Mouse (Mus musculus) left cerebral cortex, adult 2 months (tissue): Measurements from ENCODE around the gene Arid1b. TPM values are rescaled to one million over a fixed set of nuclear protein-coding genes. Genes with fewer than 3 reads are reported as not detected.

Experiments
- DNase-seq, 2 experiments: peaks; one replicate each; pipeline ENCODE4 v3.0.0; 2021 to 2022; ENCODE audit warnings: low spot score in 2 of 2, mixed read lengths in 1 of 2; ENCODE audit errors: extremely low spot score in 1 of 2
- H3K27ac ChIP-seq: fragments of 200-600 bp; 2 replicates; pipeline ENCODE4 v1.8.1; 2022
- H3K4me3 ChIP-seq: fragments of 200-600 bp; 2 replicates; pipeline ENCODE4 v1.8.1; 2022
- CTCF ChIP-seq: fragments of 200-600 bp; IDR thresholded peaks from 2 replicates; pipeline ENCODE4 v1.8.1; 2022; ENCODE audit warnings: antibody characterized with exemption, mild to moderate bottlenecking, moderate library complexity
- intact Hi-C: fragments of 180-260 bp; cut with DNase I; formaldehyde crosslinking; loops from one replicate; pipeline ENCODE4 v1.15.1; 2025
- total RNA-seq, 2 experiments: library from RNA; stranded (reverse); gene quantifications; 2 replicates each; pipeline ENCODE4 v1.2.3; 2021

Gene Arid1b
- total RNA-seq, 2 experiments from 2014 or later = 81.4 to 86.1 TPM

- no peak overlapping the region for H3K4me3 ChIP-seq
- H3K27ac ChIP-seq = no peak overlapping the region
- intact Hi-C loops = no loop called here
- TF ChIP-seq CTCF = peak; percentile 45
- no peak for DNase-seq
Observed at GRCm38 (mm10) chr17:5321589-5322225, 327.6 kb downstream of the Arid1b start.

- DNase-seq = no peak
- no peak overlapping the region for H3K27ac ChIP-seq
- no peak for TF ChIP-seq CTCF
- H3K4me3 ChIP-seq = no peak overlapping the region
- intact Hi-C loops = no loop called here
Observed at GRCm38 (mm10) chr17:5322594-5322993, 328.5 kb downstream of the Arid1b start.

GRCm38 (mm10) chr17:5323746-5324145 lies 329.6 kb downstream of the Arid1b start:
- no peak for DNase-seq
- intact Hi-C loops = no loop called here
- H3K27ac ChIP-seq = no peak overlapping the region
- H3K4me3 ChIP-seq = no peak overlapping the region
- no peak for TF ChIP-seq CTCF

- intact Hi-C loops = no loop called here
- no peak overlapping the region for H3K4me3 ChIP-seq
- H3K27ac ChIP-seq = no peak overlapping the region
- no peak for DNase-seq
- TF ChIP-seq CTCF = no peak
Observed at GRCm38 (mm10) chr17:5324236-5324876, 330.2 kb downstream of the Arid1b start.

- no peak for DNase-seq
- no peak for TF ChIP-seq CTCF
- no peak overlapping the region for H3K4me3 ChIP-seq
- no peak overlapping the region for H3K27ac ChIP-seq
- intact Hi-C loops = loop anchor here (5.0 kb wide), 1 partner anchor 54 kb away; no protein-coding TSS in a partner anchor
Observed at GRCm38 (mm10) chr17:5326689-5327088, 332.6 kb downstream of the Arid1b start.

GRCm38 (mm10) chr17:5327480-5328180 lies 333.5 kb downstream of the Arid1b start:
- DNase-seq = no peak
- no peak for TF ChIP-seq CTCF
- Histone ChIP-seq H3K4me3 (no peak overlapping the region), H3K27ac (0 out of 2 replicates have a peak overlapping the region, but pooled peaks have one; percentile 15)
- intact Hi-C loops = loop anchor here (5.0 kb wide), 1 partner anchor 55 kb away; no protein-coding TSS in a partner anchor

- no peak for DNase-seq
- TF ChIP-seq CTCF = no peak
- intact Hi-C loops = loop anchor here (5.0 kb wide), 1 partner anchor 57 kb away; no protein-coding TSS in a partner anchor
- Histone ChIP-seq H3K27ac (peak overlapping the region; percentile 57; the same call in 1 of the 2 replicates), H3K4me3 (no peak overlapping the region)
Observed at GRCm38 (mm10) chr17:5329478-5329877, 335.3 kb downstream of the Arid1b start.

- H3K27ac ChIP-seq = no peak overlapping the region
- intact Hi-C loops = loop anchor here (5.0 kb wide), 1 partner anchor 67 kb away; no protein-coding TSS in a partner anchor
- DNase-seq = no peak
Observed at GRCm38 (mm10) chr17:5330063-5330462, 335.9 kb downstream of the Arid1b start.

GRCm38 (mm10) chr17:5330644-5331043 lies 336.5 kb downstream of the Arid1b start:
- no peak overlapping the region for H3K4me3 ChIP-seq
- intact Hi-C loops = loop anchor here (5.0 kb wide), 1 partner anchor 67 kb away; no protein-coding TSS in a partner anchor
- TF ChIP-seq CTCF = no peak
- no peak for DNase-seq
- H3K27ac ChIP-seq = no peak overlapping the region

More at GRCm38 (mm10) chr17:5330063-5330462, 335.9 kb downstream of the Arid1b start:
- no peak overlapping the region for H3K4me3 ChIP-seq
- TF ChIP-seq CTCF = no peak

GRCm38 (mm10) chr17:5331387-5331786 lies 337.3 kb downstream of the Arid1b start:
- no peak overlapping the region for H3K27ac ChIP-seq
- TF ChIP-seq CTCF = peak; percentile 52
- no peak for DNase-seq
- intact Hi-C loops = loop anchor here (5.0 kb wide), 1 partner anchor 66 kb away; no protein-coding TSS in a partner anchor
- no peak overlapping the region for H3K4me3 ChIP-seq

GRCm38 (mm10) chr17:5334567-5334966 lies 340.4 kb downstream of the Arid1b start:
- Histone ChIP-seq H3K27ac (no peak overlapping the region), H3K4me3 (no peak overlapping the region)
- no peak for TF ChIP-seq CTCF
- intact Hi-C loops = loop anchor here (5.0 kb wide), 1 partner anchor 63 kb away; no protein-coding TSS in a partner anchor
- no peak for DNase-seq

GRCm38 (mm10) chr17:5344426-5344825 lies 350.3 kb downstream of the Arid1b start:
- no peak for TF ChIP-seq CTCF
- no peak overlapping the region for H3K27ac ChIP-seq
- DNase-seq = no peak
- H3K4me3 ChIP-seq = no peak overlapping the region
- intact Hi-C loops = no loop called here
